Mouse (Mus musculus) cerebellum, adult 2 months (tissue): ENCODE measurements at regions not wholly inside any gene's neighbourhood (a gene's known extent, or its start where the extent isn't known, plus 50 kb on each side); places are given as distances from the start of the nearest gene placed in this dataset.

Experiments
- DNase-seq, 2 experiments: peaks; one replicate each; pipeline ENCODE4 v3.0.0; 2021
- H3K27ac ChIP-seq: fragments of 200-500 bp; 2 replicates; pipeline ENCODE4 v1.5.1; 2012; ENCODE audit warnings: low read length, control low read depth, inconsistent platforms; ENCODE audit not compliant: insufficient read depth
- H3K27me3 ChIP-seq: fragments of 200-500 bp; 2 replicates; pipeline ENCODE4 v1.6.1; 2012; ENCODE audit warnings: inconsistent platforms, mild to moderate bottlenecking, low read length, moderate library complexity; ENCODE audit not compliant: control insufficient read depth, insufficient read depth
- H3K4me1 ChIP-seq: fragments of 200-500 bp; 2 replicates; pipeline ENCODE4 v1.6.1; 2011; ENCODE audit warnings: low read length; ENCODE audit not compliant: control insufficient read depth, insufficient read depth
- H3K4me3 ChIP-seq: fragments of 200-500 bp; replicated peaks from 2 replicates; pipeline ENCODE3; 2011; ENCODE audit warnings: mild to moderate bottlenecking, low read depth, low read length, control low read depth; ENCODE audit not compliant: insufficient read depth
- CTCF ChIP-seq: fragments of 200-500 bp; IDR thresholded peaks from 2 replicates; pipeline ENCODE4 v1.5.1; 2011; ENCODE audit warnings: low read depth, mild to moderate bottlenecking, control low read depth, low read length, moderate library complexity, borderline replicate concordance; ENCODE audit not compliant: insufficient read depth
- POLR2A ChIP-seq: fragments of 200-500 bp; IDR thresholded peaks from 2 replicates; pipeline ENCODE4 v1.6.1; 2011; ENCODE audit warnings: low read length, control low read depth, borderline replicate concordance; ENCODE audit not compliant: insufficient read depth
- WGBS: fragments of 180-500 bp; shearing (Covaris S2); methylation state at CpG from one replicate; pipeline ENCODE4 v1.1.7; 2018; 5-methylcytosine and 5-hydroxymethylcytosine counted together

- WGBS: 12% methylated on average over 6 of the region's 6 CpGs
- DNase-seq: no peak
- TF ChIP-seq POLR2A (no peak), CTCF (no peak)
- Histone ChIP-seq H3K27me3 (no peaks in the 10 kb centered on the region), H3K27ac (no peak overlapping the region), H3K4me3 (no peak overlapping the region), H3K4me1 (no peaks in the 10 kb centered on the region)
Observed at GRCm38 (mm10) chr5:118891131-118891530, 330.7 kb downstream of the Med13l start.

GRCm38 (mm10) chr5:118908224-118908623, 347.7 kb downstream of the Med13l start:
- no peak overlapping the region for H3K27ac ChIP-seq
- DNase-seq: no peak
- H3K4me3 ChIP-seq: no peak overlapping the region
- H3K4me1 ChIP-seq: no peaks in the 10 kb centered on the region
- no peak for TF ChIP-seq POLR2A
- no peak for TF ChIP-seq CTCF
- H3K27me3 ChIP-seq: no peaks in the 10 kb centered on the region
- 11% methylated on average over 7 of the region's 7 CpGs for WGBS

- no peak for DNase-seq
- Histone ChIP-seq H3K27me3 (no peaks in the 10 kb centered on the region), H3K27ac (no peak overlapping the region), H3K4me3 (no peak overlapping the region), H3K4me1 (no peaks in the 10 kb centered on the region)
- 76% methylated on average over 6 of the region's 6 CpGs for WGBS
- TF ChIP-seq CTCF: no peak
- TF ChIP-seq POLR2A: no peak
Observed at GRCm38 (mm10) chr5:118909756-118910155, 349.3 kb downstream of the Med13l start.

GRCm38 (mm10) chr5:118914191-118914750, 353.8 kb downstream of the Med13l start:
- TF ChIP-seq CTCF (no peak), POLR2A (no peak)

GRCm38 (mm10) chr5:118923357-118923756, 362.9 kb downstream of the Med13l start:
- H3K27me3 ChIP-seq: no peaks in the 10 kb centered on the region; the same call in 1 of the 2 replicates
- WGBS: 90% methylated on average over 7 of the region's 7 CpGs
- no peak overlapping the region for H3K27ac ChIP-seq
- TF ChIP-seq POLR2A: no peak
- no peak for TF ChIP-seq CTCF
- H3K4me1 ChIP-seq: no peaks in the 10 kb centered on the region
- H3K4me3 ChIP-seq: no peak overlapping the region
- no peak for DNase-seq

More at GRCm38 (mm10) chr5:118914191-118914750, 353.8 kb downstream of the Med13l start:
- no peak overlapping the region for H3K27ac ChIP-seq
- no peak overlapping the region for H3K4me3 ChIP-seq
- H3K27me3 ChIP-seq: no peaks in the 10 kb centered on the region
- 32% methylated on average over 6 of the region's 6 CpGs for WGBS
- no peak for DNase-seq
- H3K4me1 ChIP-seq: no peaks in the 10 kb centered on the region

GRCm38 (mm10) chr5:118929037-118929436, 368.6 kb downstream of the Med13l start:
- peaks cover 1% of the 10 kb centered on the region; the same call in 1 of the 2 replicates for H3K27me3 ChIP-seq
- no peak for TF ChIP-seq POLR2A
- WGBS: 94% methylated on average over 4 of the region's 4 CpGs
- no peak overlapping the region for H3K4me3 ChIP-seq
- DNase-seq: no peak
- no peak overlapping the region for H3K27ac ChIP-seq
- H3K4me1 ChIP-seq: no peaks in the 10 kb centered on the region

- Histone ChIP-seq H3K4me3 (no peak overlapping the region), H3K27me3 (peaks cover 1% of the 10 kb centered on the region; the same call in 1 of the 2 replicates), H3K27ac (no peak overlapping the region), H3K4me1 (no peaks in the 10 kb centered on the region)
- 4% methylated on average over 23 of the region's 23 CpGs for WGBS
- no peak for DNase-seq
- TF ChIP-seq POLR2A: no peak
- TF ChIP-seq CTCF: no peak
Observed at GRCm38 (mm10) chr5:118929990-118930501, 369.6 kb downstream of the Med13l start.

GRCm38 (mm10) chr5:118939336-118940039, 379.0 kb downstream of the Med13l start:
- peak in 1 of 2 experiments; percentile 2 for DNase-seq
- Histone ChIP-seq H3K27me3 (no peaks in the 10 kb centered on the region; the same call in 1 of the 2 replicates), H3K27ac (no peak overlapping the region), H3K4me3 (no peak overlapping the region), H3K4me1 (no peaks in the 10 kb centered on the region)
- WGBS: 13% methylated on average over 12 of the region's 12 CpGs
- TF ChIP-seq POLR2A (no peak), CTCF (no peak)

GRCm38 (mm10) chr5:118944256-118944655, 383.8 kb downstream of the Med13l start:
- WGBS: 6% methylated on average over 7 of the region's 7 CpGs
- H3K4me1 ChIP-seq: no peaks in the 10 kb centered on the region; the same call in 1 of the 2 replicates
- TF ChIP-seq CTCF (no peak), POLR2A (no peak)
- no peaks in the 10 kb centered on the region; the same call in 1 of the 2 replicates for H3K27me3 ChIP-seq
- no peak for DNase-seq
- no peak overlapping the region for H3K4me3 ChIP-seq
- H3K27ac ChIP-seq: no peak overlapping the region
